Mouse (Mus musculus): ENCODE measurements at regions not wholly inside any gene's neighbourhood (a gene's known extent, or its start where the extent isn't known, plus 50 kb on each side); places are given as distances from the start of the nearest gene placed in this dataset.

GRCm38 (mm10) chr12:107729301-107729700 is 240.9 kb downstream of the 3110018I06Rik start:
- ATAC-seq (ENCODE audit: low FRiP score, low read depth): no peak
- no peak overlapping the region for H3K27ac ChIP-seq (replicated peaks)
- H3K36me3 ChIP-seq: no peaks in the 10 kb centered on the region
- H3K4me1 ChIP-seq: peaks cover 4% of the 10 kb centered on the region
- H3K9ac ChIP-seq (replicated peaks): no peak overlapping the region
- H3K4me3 ChIP-seq: no peak overlapping the region
- WGBS: 89% methylated on average over 11 of the region's 11 CpGs
- H3K27me3 ChIP-seq: no peaks in the 10 kb centered on the region
- H3K9me3 ChIP-seq: no peaks in the 10 kb centered on the region
- H3K4me2 ChIP-seq (replicated peaks): no peak overlapping the region

GRCm38 (mm10) chr12:107730940-107731339 is 242.5 kb downstream of the 3110018I06Rik start:
- no peak overlapping the region for H3K9ac ChIP-seq (replicated peaks)
- H3K27me3 ChIP-seq: no peaks in the 10 kb centered on the region
- ATAC-seq (ENCODE audit: low FRiP score, low read depth): no peak
- no peak overlapping the region for H3K4me3 ChIP-seq
- no peaks in the 10 kb centered on the region for H3K36me3 ChIP-seq
- H3K4me2 ChIP-seq (replicated peaks): no peak overlapping the region
- no peak overlapping the region for H3K27ac ChIP-seq (replicated peaks)
- WGBS: 82% methylated on average over 4 of the region's 4 CpGs
- no peaks in the 10 kb centered on the region for H3K9me3 ChIP-seq
- no peaks in the 10 kb centered on the region; the same call in 1 of the 2 replicates for H3K4me1 ChIP-seq

DNA sequence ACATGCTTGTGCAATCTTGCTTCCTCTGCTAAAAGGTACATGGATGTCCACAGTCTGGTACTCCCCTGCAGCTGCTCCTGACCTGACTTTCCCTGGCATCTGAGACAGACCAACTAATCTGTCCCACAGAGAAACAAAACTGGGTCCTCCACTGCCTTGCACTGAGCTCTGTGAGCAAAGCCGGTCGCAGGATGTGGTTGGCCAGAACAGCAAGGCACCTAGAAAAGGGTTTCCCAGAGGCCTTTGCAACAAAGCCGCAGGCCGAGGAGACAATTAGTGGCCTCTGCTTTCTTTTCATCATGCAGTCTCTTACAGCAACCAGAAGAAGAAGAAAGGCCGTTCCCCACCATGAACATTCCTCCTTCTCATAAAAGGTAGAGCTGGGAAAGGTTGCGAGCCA is 246.1 kb downstream of the 3110018I06Rik start:
- Histone ChIP-seq H3K9ac (replicated peaks) (no peak overlapping the region), H3K4me1 (no peaks in the 10 kb centered on the region; the same call in 1 of the 2 replicates), H3K4me3 (no peak overlapping the region), H3K27ac (replicated peaks) (no peak overlapping the region), H3K27me3 (no peaks in the 10 kb centered on the region), H3K36me3 (no peaks in the 10 kb centered on the region), H3K4me2 (replicated peaks) (no peak overlapping the region), H3K9me3 (no peaks in the 10 kb centered on the region)
- WGBS: 94% methylated on average over 6 of the region's 6 CpGs
- ATAC-seq (ENCODE audit: low FRiP score, low read depth): no peak

DNA sequence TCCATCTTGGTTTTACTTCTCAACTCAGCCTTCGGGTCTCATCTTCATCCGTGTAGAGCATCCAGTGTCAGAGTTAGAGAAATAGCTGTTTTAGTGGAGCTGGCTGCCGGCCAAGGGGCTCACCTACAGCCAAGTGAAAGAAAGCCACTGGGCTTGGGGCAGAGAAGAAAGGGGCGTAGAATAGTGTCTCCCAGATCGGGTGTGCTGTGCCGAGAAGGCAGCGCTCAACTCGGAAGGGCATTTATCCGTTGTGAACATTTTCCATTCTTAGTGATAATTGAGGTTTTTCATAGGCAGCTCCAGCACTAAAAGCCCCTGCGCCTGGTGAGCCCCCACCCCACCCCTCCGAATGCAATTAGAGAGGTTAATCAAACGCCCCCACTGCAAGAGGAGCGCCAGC is 254.2 kb downstream of the 3110018I06Rik start:
- H3K4me2 ChIP-seq (replicated peaks): no peak overlapping the region
- no peaks in the 10 kb centered on the region for H3K27me3 ChIP-seq
- no peak for ATAC-seq (ENCODE audit: low FRiP score, low read depth)
- 66% methylated on average over 13 of the region's 13 CpGs for WGBS
- H3K9ac ChIP-seq (replicated peaks): no peak overlapping the region
- peaks cover 6% of the 10 kb centered on the region; the same call in 1 of the 2 replicates for H3K4me1 ChIP-seq
- no peaks in the 10 kb centered on the region for H3K9me3 ChIP-seq
- no peak overlapping the region for H3K4me3 ChIP-seq
- H3K36me3 ChIP-seq: no peaks in the 10 kb centered on the region
- no peak overlapping the region for H3K27ac ChIP-seq (replicated peaks)

GRCm38 (mm10) chr12:107744822-107745221 is 256.4 kb downstream of the 3110018I06Rik start:
- WGBS: 92% methylated on average over 8 of the region's 8 CpGs
- Histone ChIP-seq H3K4me2 (replicated peaks) (no peak overlapping the region), H3K9me3 (no peaks in the 10 kb centered on the region), H3K4me3 (no peak overlapping the region), H3K9ac (replicated peaks) (no peak overlapping the region), H3K4me1 (peaks cover 6% of the 10 kb centered on the region; the same call in 1 of the 2 replicates), H3K36me3 (no peaks in the 10 kb centered on the region), H3K27ac (replicated peaks) (no peak overlapping the region), H3K27me3 (no peaks in the 10 kb centered on the region)
- ATAC-seq (ENCODE audit: low FRiP score, low read depth): no peak

- H3K36me3 ChIP-seq: no peaks in the 10 kb centered on the region
- H3K4me1 ChIP-seq: peaks cover 14% of the 10 kb centered on the region
- H3K9ac ChIP-seq (replicated peaks): no peak overlapping the region
- 83% methylated on average over 18 of the region's 18 CpGs for WGBS
- ATAC-seq (ENCODE audit: low FRiP score, low read depth): no peak
- H3K27ac ChIP-seq (replicated peaks): no peak overlapping the region
- H3K9me3 ChIP-seq: no peaks in the 10 kb centered on the region
- H3K4me2 ChIP-seq (replicated peaks): no peak overlapping the region
- H3K27me3 ChIP-seq: no peaks in the 10 kb centered on the region
- no peak overlapping the region for H3K4me3 ChIP-seq
Measured at GRCm38 (mm10) chr12:107748481-107749380, 254.7 kb downstream of the Bcl11b start.

- Histone ChIP-seq H3K4me1 (peaks cover 14% of the 10 kb centered on the region), H3K36me3 (no peaks in the 10 kb centered on the region), H3K4me2 (replicated peaks) (no peak overlapping the region), H3K27ac (replicated peaks) (no peak overlapping the region), H3K4me3 (no peak overlapping the region), H3K9ac (replicated peaks) (no peak overlapping the region), H3K27me3 (no peaks in the 10 kb centered on the region), H3K9me3 (no peaks in the 10 kb centered on the region)
- no peak for ATAC-seq (ENCODE audit: low FRiP score, low read depth)
- 84% methylated on average over 11 of the region's 11 CpGs for WGBS
Measured at GRCm38 (mm10) chr12:107749381-107750085, 253.9 kb downstream of the Bcl11b start.

- no peak overlapping the region for H3K4me3 ChIP-seq
- H3K4me1 ChIP-seq: peaks cover 14% of the 10 kb centered on the region
- H3K36me3 ChIP-seq: no peaks in the 10 kb centered on the region
- H3K9ac ChIP-seq (replicated peaks): no peak overlapping the region
- H3K27ac ChIP-seq (replicated peaks): no peak overlapping the region
- no peak overlapping the region for H3K4me2 ChIP-seq (replicated peaks)
- no peaks in the 10 kb centered on the region for H3K9me3 ChIP-seq
- no peaks in the 10 kb centered on the region for H3K27me3 ChIP-seq
- 91% methylated on average over 8 of the region's 8 CpGs for WGBS
- no peak for ATAC-seq (ENCODE audit: low FRiP score, low read depth)
Measured at GRCm38 (mm10) chr12:107750285-107750927, 253.0 kb downstream of the Bcl11b start.

DNA sequence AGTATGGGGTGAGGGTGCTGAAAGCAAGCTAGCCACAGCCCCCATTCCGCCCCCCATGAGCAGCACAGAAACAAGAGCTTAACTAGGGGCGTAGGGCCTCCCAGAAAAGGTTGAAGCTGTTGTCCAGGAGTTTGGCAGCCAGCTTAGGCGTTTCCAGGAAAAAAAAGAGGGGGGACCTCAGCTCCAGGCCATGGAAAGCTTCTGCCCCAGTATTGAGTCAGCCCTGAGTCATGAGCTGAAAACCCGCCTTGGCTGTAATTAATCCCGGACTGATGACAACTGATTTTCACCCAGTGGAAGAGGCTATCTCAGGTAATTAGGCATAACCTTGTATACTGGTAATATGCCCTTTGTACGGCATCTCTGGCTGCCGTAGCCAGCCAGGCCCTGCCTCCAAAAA is 251.3 kb downstream of the Bcl11b start:
- no peak overlapping the region for H3K4me2 ChIP-seq (replicated peaks)
- H3K9me3 ChIP-seq: no peaks in the 10 kb centered on the region
- no peaks in the 10 kb centered on the region for H3K36me3 ChIP-seq
- H3K4me1 ChIP-seq: peaks cover 20% of the 10 kb centered on the region
- no peak overlapping the region for H3K27ac ChIP-seq (replicated peaks)
- H3K9ac ChIP-seq (replicated peaks): no peak overlapping the region
- H3K4me3 ChIP-seq: no peak overlapping the region
- no peak for ATAC-seq (ENCODE audit: low FRiP score, low read depth)
- WGBS: 70% methylated on average over 7 of the region's 7 CpGs
- H3K27me3 ChIP-seq: no peaks in the 10 kb centered on the region

DNA sequence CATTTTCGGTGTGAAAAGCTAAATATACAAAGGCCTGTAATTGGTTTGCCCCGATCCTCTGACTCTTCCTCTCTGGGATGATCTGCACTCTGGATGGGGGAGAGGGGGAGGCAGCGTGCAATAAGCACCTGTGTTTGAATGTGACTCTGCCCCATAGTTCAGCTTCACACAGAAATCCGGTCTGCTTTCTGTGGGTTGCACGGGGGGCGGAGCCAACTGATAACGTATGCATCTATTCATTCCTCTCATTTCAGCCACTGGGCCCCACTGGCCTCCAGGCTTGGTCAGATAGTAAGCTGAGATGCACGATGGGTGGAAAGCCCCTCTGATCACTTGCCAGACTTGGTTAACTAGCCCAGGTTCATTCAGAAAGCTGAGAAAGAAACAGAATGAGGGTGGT is 250.8 kb downstream of the Bcl11b start:
- H3K36me3 ChIP-seq: no peaks in the 10 kb centered on the region
- no peak overlapping the region for H3K27ac ChIP-seq (replicated peaks)
- no peak overlapping the region for H3K4me3 ChIP-seq
- H3K4me1 ChIP-seq: peaks cover 23% of the 10 kb centered on the region
- H3K9me3 ChIP-seq: no peaks in the 10 kb centered on the region
- no peak overlapping the region for H3K9ac ChIP-seq (replicated peaks)
- no peak overlapping the region for H3K4me2 ChIP-seq (replicated peaks)
- H3K27me3 ChIP-seq: no peaks in the 10 kb centered on the region
- ATAC-seq (ENCODE audit: low FRiP score, low read depth): no peak
- WGBS: 37% methylated on average over 8 of the region's 8 CpGs

GRCm38 (mm10) chr12:107753022-107753421 is 250.4 kb downstream of the Bcl11b start:
- Histone ChIP-seq H3K27ac (replicated peaks) (no peak overlapping the region), H3K9me3 (no peaks in the 10 kb centered on the region), H3K4me1 (peaks cover 28% of the 10 kb centered on the region), H3K27me3 (no peaks in the 10 kb centered on the region), H3K4me3 (no peak overlapping the region), H3K9ac (replicated peaks) (no peak overlapping the region), H3K4me2 (replicated peaks) (no peak overlapping the region), H3K36me3 (no peaks in the 10 kb centered on the region)
- WGBS: 58% methylated on average over 8 of the region's 8 CpGs
- ATAC-seq (ENCODE audit: low FRiP score, low read depth): no peak

GRCm38 (mm10) chr12:107753536-107753935 is 249.9 kb downstream of the Bcl11b start:
- no peak overlapping the region for H3K27ac ChIP-seq (replicated peaks)
- no peak overlapping the region for H3K9ac ChIP-seq (replicated peaks)
- H3K4me1 ChIP-seq: peaks cover 33% of the 10 kb centered on the region

More at GRCm38 (mm10) chr12:107753536-107753935, 249.9 kb downstream of the Bcl11b start:
- H3K27me3 ChIP-seq: no peaks in the 10 kb centered on the region
- no peak overlapping the region for H3K4me2 ChIP-seq (replicated peaks)
- ATAC-seq (ENCODE audit: low FRiP score, low read depth): no peak
- no peaks in the 10 kb centered on the region for H3K36me3 ChIP-seq
- H3K9me3 ChIP-seq: no peaks in the 10 kb centered on the region
- 69% methylated on average over 6 of the region's 6 CpGs for WGBS
- no peak overlapping the region for H3K4me3 ChIP-seq

Data from midbrain, embryonic 12.5 days (tissue).